Mouse (Mus musculus) small intestine, adult 2 months (tissue): ENCODE data around the gene Anp32e.

ENCODE experiments used
- CTCF ChIP-seq: fragments of 200-500 bp; IDR thresholded peaks from 2 replicates; pipeline ENCODE4 v1.5.1; 2012; ENCODE audit warnings: low read depth, mild to moderate bottlenecking, control low read depth, inconsistent platforms, low read length, moderate library complexity, mixed read lengths; ENCODE audit not compliant: insufficient replicate concordance, insufficient read length; ENCODE audit errors: extremely low read depth
- POLR2A ChIP-seq: fragments of 200-500 bp; IDR thresholded peaks from 2 replicates; pipeline ENCODE4 v1.6.1; 2012; ENCODE audit warnings: low read depth, mild to moderate bottlenecking, control low read depth, inconsistent platforms, low read length, moderate library complexity

DNA sequence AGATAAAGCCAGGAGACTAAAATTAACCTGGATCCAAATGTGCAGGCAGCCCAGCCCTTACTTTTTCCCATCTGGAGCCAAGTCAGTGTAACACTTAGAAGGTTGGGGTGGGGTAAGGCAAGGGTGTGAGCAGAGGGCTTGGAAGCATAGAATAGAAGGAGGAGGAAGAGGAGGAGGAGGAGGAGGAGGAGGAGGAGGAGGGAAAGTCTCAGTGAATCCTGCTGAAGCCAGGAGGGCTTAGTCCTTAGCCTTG is 26.7 kb upstream of the Anp32e start:
- TF ChIP-seq POLR2A (no peak), CTCF (no peak)
